Mouse (Mus musculus) intestine, embryonic 16.5 days (tissue): ENCODE results near the gene Galr3. TPM values are rescaled to one million over a fixed set of nuclear protein-coding genes. Genes with fewer than 3 reads are reported as not detected.

Source experiments
- ATAC-seq: fragments of 200-750 bp; cut with Nextera tagmentation; 2 replicates; pipeline ENCODE4 v1.8.0; 2017; ENCODE audit warnings: moderate TSS enrichment, moderate library complexity
- H3K27ac ChIP-seq: fragments of 300-500 bp; sonication (generic); 2 replicates; pipeline ENCODE4 v1.5.1; 2014; ENCODE audit warnings: mild to moderate bottlenecking, low read length
- H3K27me3 ChIP-seq: fragments of 300-500 bp; sonication (generic); replicated peaks from 2 replicates; pipeline ENCODE4 v1.6.1; 2014; ENCODE audit warnings: low read length, control low read depth, mixed read lengths; ENCODE audit not compliant: control insufficient read depth, insufficient read depth
- H3K36me3 ChIP-seq: fragments of 300-500 bp; sonication (generic); 2 replicates; pipeline ENCODE4 v1.6.1; 2014; ENCODE audit warnings: low read length, control low read depth; ENCODE audit not compliant: control insufficient read depth, insufficient read depth
- H3K4me1 ChIP-seq: fragments of 300-500 bp; sonication (generic); 2 replicates; pipeline ENCODE4 v1.6.1; 2014; ENCODE audit warnings: low read length, control low read depth, mixed read lengths; ENCODE audit not compliant: control insufficient read depth, insufficient read depth
- H3K4me2 ChIP-seq: fragments of 300-500 bp; sonication (generic); 2 replicates; pipeline ENCODE4 v1.6.1; 2014; ENCODE audit warnings: low read depth, low read length, control low read depth
- H3K4me3 ChIP-seq: fragments of 300-500 bp; sonication (generic); 2 replicates; pipeline ENCODE4 v1.5.1; 2014; ENCODE audit warnings: mild to moderate bottlenecking, low read length
- H3K9ac ChIP-seq: fragments of 300-500 bp; sonication (generic); 2 replicates; pipeline ENCODE4 v1.6.1; 2014; ENCODE audit warnings: low read depth, low read length
- H3K9me3 ChIP-seq: fragments of 300-500 bp; sonication (generic); 2 replicates; pipeline ENCODE4 v1.6.1; 2016; ENCODE audit warnings: low read length, control low read depth; ENCODE audit not compliant: control insufficient read depth
- WGBS: fragments of 180-500 bp; shearing (Covaris S2); extraction: QIAGEN DNeasy Blood & Tissue Kit; methylation state at CpG from one replicate; pipeline ENCODE4 v1.1.7; 2014; 5-methylcytosine and 5-hydroxymethylcytosine counted together
- polyA plus RNA-seq: library from polyadenylated mRNA; unstranded; fragments of >200 nt; fragmentation: Nextera tagmentation; extraction: Ambion mirVana; gene quantifications from 2 replicates; pipeline ENCODE4 v1.2.1, GENCODE M21; 2015

Galr3 gene
- 1.8 and 2.3 TPM in 2 replicates for polyA plus RNA-seq

- peak within 1 kb of the TSS; percentile 74 for H3K9ac ChIP-seq
- 0 out of 2 replicates have a peak, but pooled peaks cover 3% of the 10 kb centered on the region for H3K36me3 ChIP-seq
- peak within 1 kb of the TSS; percentile 86 for H3K27ac ChIP-seq
- H3K27me3 ChIP-seq: peaks cover 15% of the 10 kb centered on the region
- ATAC-seq: no peak
- H3K9me3 ChIP-seq: no peaks in the 10 kb centered on the region
- WGBS: 67% methylated on average over 6 of the region's 6 CpGs
- peak within 1 kb of the TSS; percentile 96 for H3K4me2 ChIP-seq
- peak within 1 kb of the TSS; percentile 62 for H3K4me3 ChIP-seq
- H3K4me1 ChIP-seq: peaks cover 35% of the 10 kb centered on the region
Measured at GRCm38 (mm10) chr15:79041585-79041984, at the start of gene Galr3. Galr3 (plus strand) TSS chr15:79041885.

- H3K27me3 ChIP-seq: no peaks in the 10 kb centered on the region
- ATAC-seq: no peak
- H3K27ac ChIP-seq: no peak overlapping the region
- no peak overlapping the region for H3K4me3 ChIP-seq
- no peak overlapping the region for H3K4me2 ChIP-seq
- WGBS: 90% methylated on average over 7 of the region's 7 CpGs
- H3K36me3 ChIP-seq: peaks cover 42% of the 10 kb centered on the region
- no peaks in the 10 kb centered on the region for H3K4me1 ChIP-seq
- no peak overlapping the region for H3K9ac ChIP-seq
- H3K9me3 ChIP-seq: no peaks in the 10 kb centered on the region
Measured at GRCm38 (mm10) chr15:78992235-78992634, 49.5 kb upstream of the Galr3 start.

- H3K36me3 ChIP-seq: peaks cover 42% of the 10 kb centered on the region
Measured at GRCm38 (mm10) chr15:78992925-78993324, 48.8 kb upstream of the Galr3 start.

GRCm38 (mm10) chr15:78995916-78996315 lies 45.8 kb upstream of the Galr3 start:
- WGBS: 90% methylated on average over 4 of the region's 4 CpGs
- no peak for ATAC-seq
- Histone ChIP-seq H3K27me3 (no peaks in the 10 kb centered on the region), H3K36me3 (peaks cover 25% of the 10 kb centered on the region), H3K4me2 (no peak overlapping the region), H3K4me1 (no peaks in the 10 kb centered on the region), H3K27ac (no peak overlapping the region), H3K4me3 (no peak overlapping the region), H3K9ac (no peak overlapping the region), H3K9me3 (no peaks in the 10 kb centered on the region)

More at GRCm38 (mm10) chr15:78992925-78993324, 48.8 kb upstream of the Galr3 start:
- Histone ChIP-seq H3K27me3 (no peaks in the 10 kb centered on the region), H3K27ac (no peak overlapping the region), H3K4me3 (no peak overlapping the region), H3K4me2 (no peak overlapping the region), H3K9me3 (no peaks in the 10 kb centered on the region), H3K9ac (no peak overlapping the region), H3K4me1 (no peaks in the 10 kb centered on the region)
- 97% methylated on average over 24 of the region's 24 CpGs for WGBS
- no peak for ATAC-seq

GRCm38 (mm10) chr15:78996663-78997062 lies 45.0 kb upstream of the Galr3 start:
- Histone ChIP-seq H3K4me3 (no peak overlapping the region), H3K27ac (no peak overlapping the region), H3K9ac (no peak overlapping the region), H3K4me1 (no peaks in the 10 kb centered on the region), H3K4me2 (no peak overlapping the region), H3K36me3 (peaks cover 21% of the 10 kb centered on the region), H3K9me3 (no peaks in the 10 kb centered on the region), H3K27me3 (no peaks in the 10 kb centered on the region)
- no peak for ATAC-seq
- WGBS: 83% methylated on average over 3 of the region's 3 CpGs

GRCm38 (mm10) chr15:78998348-78998747 lies 43.3 kb upstream of the Galr3 start:
- 73% methylated on average over 8 of the region's 8 CpGs for WGBS
- ATAC-seq: no peak
- H3K27ac ChIP-seq: no peak overlapping the region
- H3K9ac ChIP-seq: no peak overlapping the region
- H3K4me1 ChIP-seq: no peaks in the 10 kb centered on the region
- no peak overlapping the region for H3K4me3 ChIP-seq
- H3K27me3 ChIP-seq: no peaks in the 10 kb centered on the region
- H3K36me3 ChIP-seq: peaks cover 15% of the 10 kb centered on the region
- no peaks in the 10 kb centered on the region for H3K9me3 ChIP-seq
- H3K4me2 ChIP-seq: no peak overlapping the region

- 84% methylated on average over 11 of the region's 11 CpGs for whole genome bisulfite sequencing
- Histone ChIP-seq H3K36me3 (peaks cover 8% of the 10 kb centered on the region), H3K27ac (no peak overlapping the region), H3K4me1 (no peaks in the 10 kb centered on the region), H3K9me3 (no peaks in the 10 kb centered on the region), H3K27me3 (no peaks in the 10 kb centered on the region), H3K9ac (no peak overlapping the region), H3K4me3 (no peak overlapping the region), H3K4me2 (no peak overlapping the region)
- no peak for ATAC-seq
Measured at GRCm38 (mm10) chr15:78999586-78999985, 42.1 kb upstream of the Galr3 start.

- ATAC-seq: no peak
- Histone ChIP-seq H3K4me3 (no peak overlapping the region), H3K9me3 (no peaks in the 10 kb centered on the region), H3K9ac (no peak overlapping the region), H3K4me1 (no peaks in the 10 kb centered on the region), H3K27ac (no peak overlapping the region), H3K36me3 (peaks cover 13% of the 10 kb centered on the region), H3K4me2 (no peak overlapping the region), H3K27me3 (no peaks in the 10 kb centered on the region)
- 74% methylated on average over 7 of the region's 7 CpGs for WGBS
Measured at GRCm38 (mm10) chr15:79000357-79000791, 41.3 kb upstream of the Galr3 start.

GRCm38 (mm10) chr15:79001559-79001958 lies 40.1 kb upstream of the Galr3 start:
- H3K4me2 ChIP-seq: no peak overlapping the region
- 95% methylated on average over 5 of the region's 5 CpGs for WGBS
- no peak overlapping the region for H3K4me3 ChIP-seq
- peaks cover 13% of the 10 kb centered on the region for H3K36me3 ChIP-seq
- no peak overlapping the region for H3K27ac ChIP-seq
- no peaks in the 10 kb centered on the region for H3K27me3 ChIP-seq
- H3K9me3 ChIP-seq: no peaks in the 10 kb centered on the region
- H3K4me1 ChIP-seq: no peaks in the 10 kb centered on the region
- no peak overlapping the region for H3K9ac ChIP-seq
- no peak for ATAC-seq

GRCm38 (mm10) chr15:79002036-79002435 lies 39.6 kb upstream of the Galr3 start:
- Histone ChIP-seq H3K4me3 (no peak overlapping the region), H3K27ac (no peak overlapping the region), H3K9me3 (no peaks in the 10 kb centered on the region), H3K4me1 (no peaks in the 10 kb centered on the region), H3K36me3 (peaks cover 13% of the 10 kb centered on the region), H3K9ac (no peak overlapping the region), H3K27me3 (no peaks in the 10 kb centered on the region), H3K4me2 (no peak overlapping the region)
- 50% methylated on average over 19 of the region's 19 CpGs for WGBS
- peak; percentile 49; the same call in 1 of the 2 replicates for ATAC-seq
